Mouse (Mus musculus): ENCODE results near the gene Poc5. TPM values are rescaled to one million over a fixed set of nuclear protein-coding genes. Genes with fewer than 3 reads are reported as not detected.

The Poc5 gene
- 10.0 TPM in 2 replicates for polyA plus RNA-seq (2015; fragmentation: Nextera tagmentation; extraction: Ambion mirVana)

- no peaks in the 10 kb centered on the region for H3K27me3 ChIP-seq
- WGBS = under 1% methylated on average over 44 of the region's 44 CpGs
- peaks cover 9% of the 10 kb centered on the region for H3K4me1 ChIP-seq (replicated peaks)
- peaks cover 22% of the 10 kb centered on the region for H3K36me3 ChIP-seq
- H3K9ac ChIP-seq = peak within 1 kb of the TSS; percentile 85
- peak within 1 kb of the TSS; percentile 82 for H3K27ac ChIP-seq
- H3K4me2 ChIP-seq = peak within 1 kb of the TSS; percentile 78
- ATAC-seq (replicated peaks; ENCODE audit: insufficient number of reproducible peaks, insufficient read depth, low FRiP score, low read depth) = peak; percentile 100
- H3K9me3 ChIP-seq (replicated peaks) = no peaks in the 10 kb centered on the region
- H3K4me3 ChIP-seq = peak within 1 kb of the TSS; percentile 95
Observed at GRCm38 (mm10) chr13:96388042-96388888, at the start of gene Poc5. Gene Poc5, plus strand, starts transcription at chr13:96388294.

- Histone ChIP-seq H3K9ac (no peak overlapping the region), H3K4me2 (no peak overlapping the region), H3K36me3 (no peaks in the 10 kb centered on the region), H3K4me3 (no peak overlapping the region), H3K4me1 (replicated peaks) (no peaks in the 10 kb centered on the region), H3K27me3 (no peaks in the 10 kb centered on the region), H3K27ac (no peak overlapping the region), H3K9me3 (replicated peaks) (no peaks in the 10 kb centered on the region)
- WGBS = 53% methylated on average over 3 of the region's 3 CpGs
- no peak for ATAC-seq (replicated peaks; ENCODE audit: insufficient number of reproducible peaks, insufficient read depth, low FRiP score, low read depth)
Observed at GRCm38 (mm10) chr13:96341461-96341860, 46.6 kb upstream of the Poc5 start.

DNA sequence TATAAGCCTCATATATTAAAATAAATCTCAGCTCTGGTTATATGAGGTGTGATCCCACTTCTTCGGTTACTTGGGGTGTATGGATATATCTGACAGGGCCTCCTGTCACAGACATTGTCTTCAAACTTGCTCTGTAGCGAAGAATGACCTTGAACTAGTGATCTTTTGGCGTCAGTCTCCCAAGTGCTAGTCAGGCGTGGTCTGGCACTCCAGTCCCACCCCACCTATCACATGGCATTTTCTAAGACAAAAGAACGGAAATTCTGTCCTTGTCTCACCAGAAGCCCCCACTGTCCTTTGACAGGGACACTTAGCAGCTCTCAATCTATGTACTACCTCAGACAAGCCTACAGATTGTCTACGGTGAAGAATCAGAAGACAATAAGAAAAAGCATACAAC is 43.3 kb upstream of the Poc5 start:
- Histone ChIP-seq H3K36me3 (no peaks in the 10 kb centered on the region), H3K4me3 (no peak overlapping the region), H3K27ac (no peak overlapping the region), H3K4me1 (replicated peaks) (no peaks in the 10 kb centered on the region), H3K27me3 (no peaks in the 10 kb centered on the region), H3K9me3 (replicated peaks) (no peaks in the 10 kb centered on the region), H3K9ac (no peak overlapping the region), H3K4me2 (no peak overlapping the region)
- 63% methylated on average over 6 of the region's 6 CpGs for WGBS
- no peak for ATAC-seq (replicated peaks; ENCODE audit: insufficient number of reproducible peaks, insufficient read depth, low FRiP score, low read depth)

DNA sequence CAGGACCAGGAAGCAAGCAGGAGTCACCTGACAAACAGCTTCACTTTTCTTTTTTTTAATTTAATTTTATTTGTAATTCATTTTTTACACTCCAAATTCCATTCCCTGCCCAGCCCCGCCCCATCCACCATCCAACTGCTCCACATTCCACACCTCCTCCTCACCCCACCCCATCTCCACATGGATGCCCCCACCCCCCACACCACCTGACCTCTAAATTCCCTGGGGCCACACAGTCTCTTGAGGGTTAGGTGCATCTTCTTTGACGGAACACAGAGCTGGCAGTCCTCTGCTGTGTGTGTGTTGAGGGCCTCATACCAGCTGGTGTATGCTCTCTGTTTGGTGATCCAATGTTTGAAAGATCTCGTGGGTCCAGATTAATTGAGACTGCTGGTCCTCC is 41.5 kb upstream of the Poc5 start:
- no peaks in the 10 kb centered on the region for H3K9me3 ChIP-seq (replicated peaks)
- WGBS = 40% methylated on average over 3 of the region's 3 CpGs
- no peaks in the 10 kb centered on the region for H3K36me3 ChIP-seq
- H3K4me1 ChIP-seq (replicated peaks) = no peaks in the 10 kb centered on the region
- no peak overlapping the region for H3K4me3 ChIP-seq
- no peaks in the 10 kb centered on the region for H3K27me3 ChIP-seq
- H3K27ac ChIP-seq = no peak overlapping the region
- H3K9ac ChIP-seq = no peak overlapping the region
- H3K4me2 ChIP-seq = no peak overlapping the region
- ATAC-seq (replicated peaks; ENCODE audit: insufficient number of reproducible peaks, insufficient read depth, low FRiP score, low read depth) = no peak

GRCm38 (mm10) chr13:96350207-96350606 is 37.9 kb upstream of the Poc5 start:
- 88% methylated on average over 6 of the region's 6 CpGs for WGBS
- H3K9me3 ChIP-seq (replicated peaks) = no peaks in the 10 kb centered on the region
- no peaks in the 10 kb centered on the region for H3K27me3 ChIP-seq
- H3K4me1 ChIP-seq (replicated peaks) = no peaks in the 10 kb centered on the region
- H3K4me3 ChIP-seq = no peak overlapping the region
- no peak overlapping the region for H3K4me2 ChIP-seq
- no peak for ATAC-seq (replicated peaks; ENCODE audit: insufficient number of reproducible peaks, insufficient read depth, low FRiP score, low read depth)
- no peak overlapping the region for H3K27ac ChIP-seq
- H3K9ac ChIP-seq = no peak overlapping the region
- no peaks in the 10 kb centered on the region for H3K36me3 ChIP-seq

DNA sequence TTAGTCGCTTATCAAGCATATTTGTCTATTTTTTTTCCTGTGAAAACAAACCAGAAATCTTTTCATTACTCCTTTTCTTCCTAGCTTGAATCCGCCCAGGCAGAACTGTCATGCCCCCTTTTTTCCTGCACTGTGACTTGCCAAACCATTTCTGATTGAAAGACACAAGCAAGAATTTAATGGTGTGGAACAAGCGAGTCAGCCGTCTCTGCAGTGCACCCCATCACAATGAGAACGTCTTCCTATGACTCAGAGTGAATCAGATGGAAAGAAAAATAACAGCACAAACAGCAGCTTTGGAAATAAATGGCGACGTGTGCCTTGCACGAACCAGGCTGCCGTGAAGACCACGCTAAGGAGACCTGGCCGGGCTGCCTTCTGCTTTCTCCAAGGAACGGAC is 36.8 kb upstream of the Poc5 start:
- ATAC-seq (replicated peaks; ENCODE audit: insufficient number of reproducible peaks, insufficient read depth, low FRiP score, low read depth) = no peak
- no peaks in the 10 kb centered on the region for H3K27me3 ChIP-seq
- no peaks in the 10 kb centered on the region for H3K4me1 ChIP-seq (replicated peaks)
- no peak overlapping the region for H3K4me2 ChIP-seq
- no peaks in the 10 kb centered on the region for H3K36me3 ChIP-seq
- H3K27ac ChIP-seq = no peak overlapping the region
- WGBS = 69% methylated on average over 12 of the region's 12 CpGs
- no peaks in the 10 kb centered on the region for H3K9me3 ChIP-seq (replicated peaks)
- no peak overlapping the region for H3K9ac ChIP-seq
- no peak overlapping the region for H3K4me3 ChIP-seq

GRCm38 (mm10) chr13:96375519-96375918 is 12.6 kb upstream of the Poc5 start:
- Histone ChIP-seq H3K4me1 (replicated peaks) (no peaks in the 10 kb centered on the region), H3K27ac (no peak overlapping the region), H3K36me3 (no peaks in the 10 kb centered on the region), H3K27me3 (no peaks in the 10 kb centered on the region), H3K9me3 (replicated peaks) (no peaks in the 10 kb centered on the region), H3K4me2 (no peak overlapping the region), H3K4me3 (no peak overlapping the region), H3K9ac (no peak overlapping the region)
- no peak for ATAC-seq (replicated peaks; ENCODE audit: insufficient number of reproducible peaks, insufficient read depth, low FRiP score, low read depth)
- 2% methylated on average over 2 of the region's 2 CpGs for WGBS

GRCm38 (mm10) chr13:96376871-96377270 is 11.2 kb upstream of the Poc5 start:
- no peaks in the 10 kb centered on the region for H3K27me3 ChIP-seq
- H3K9me3 ChIP-seq (replicated peaks) = no peaks in the 10 kb centered on the region
- H3K36me3 ChIP-seq = no peaks in the 10 kb centered on the region
- no peak overlapping the region for H3K4me3 ChIP-seq
- H3K4me1 ChIP-seq (replicated peaks) = no peaks in the 10 kb centered on the region
- no peak for ATAC-seq (replicated peaks; ENCODE audit: insufficient number of reproducible peaks, insufficient read depth, low FRiP score, low read depth)
- 84% methylated on average over 18 of the region's 18 CpGs for WGBS
- H3K9ac ChIP-seq = no peak overlapping the region
- no peak overlapping the region for H3K27ac ChIP-seq
- H3K4me2 ChIP-seq = no peak overlapping the region

- Histone ChIP-seq H3K36me3 (no peaks in the 10 kb centered on the region), H3K4me2 (no peak overlapping the region)
- ATAC-seq (replicated peaks; ENCODE audit: insufficient number of reproducible peaks, insufficient read depth, low FRiP score, low read depth) = no peak
Observed at GRCm38 (mm10) chr13:96377883-96378282, 10.2 kb upstream of the Poc5 start.

DNA sequence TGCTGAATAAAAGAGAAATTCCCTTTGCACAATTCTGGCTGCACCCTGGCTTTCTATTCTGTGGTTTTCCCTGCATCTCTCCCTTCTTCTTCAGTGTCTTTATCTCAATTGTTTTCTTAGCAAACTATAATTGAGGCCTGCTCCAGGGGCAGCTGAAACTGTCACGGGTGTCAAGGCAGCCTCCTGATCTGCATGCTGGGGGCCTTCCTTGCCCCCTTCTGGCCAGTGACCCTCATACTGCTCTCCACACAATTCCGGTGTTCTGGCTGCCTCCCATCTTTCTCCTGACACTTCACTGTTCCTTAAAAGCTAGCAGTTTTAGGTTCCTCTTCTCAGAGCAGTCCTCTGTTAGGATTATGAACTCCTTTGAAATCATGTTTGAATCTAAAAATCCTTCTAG is 1.2 kb downstream of the Poc5 start:
- no peaks in the 10 kb centered on the region for H3K9me3 ChIP-seq (replicated peaks)
- peak overlapping the region; percentile 78 for H3K4me2 ChIP-seq
- peak overlapping the region; percentile 95 for H3K4me3 ChIP-seq
- H3K9ac ChIP-seq = peak overlapping the region; percentile 85
- H3K36me3 ChIP-seq = peaks cover 32% of the 10 kb centered on the region
- no peak overlapping the region for H3K27ac ChIP-seq
- H3K4me1 ChIP-seq (replicated peaks) = peaks cover 9% of the 10 kb centered on the region
- ATAC-seq (replicated peaks; ENCODE audit: insufficient number of reproducible peaks, insufficient read depth, low FRiP score, low read depth) = no peak
- WGBS = 8% methylated on average over 2 of the region's 2 CpGs
- no peaks in the 10 kb centered on the region for H3K27me3 ChIP-seq

More at GRCm38 (mm10) chr13:96377883-96378282, 10.2 kb upstream of the Poc5 start:
- Histone ChIP-seq H3K27ac (no peak overlapping the region), H3K4me1 (replicated peaks) (no peaks in the 10 kb centered on the region), H3K4me3 (no peak overlapping the region), H3K9ac (no peak overlapping the region), H3K27me3 (no peaks in the 10 kb centered on the region), H3K9me3 (replicated peaks) (no peaks in the 10 kb centered on the region)
- 56% methylated on average over 4 of the region's 4 CpGs for WGBS

DNA sequence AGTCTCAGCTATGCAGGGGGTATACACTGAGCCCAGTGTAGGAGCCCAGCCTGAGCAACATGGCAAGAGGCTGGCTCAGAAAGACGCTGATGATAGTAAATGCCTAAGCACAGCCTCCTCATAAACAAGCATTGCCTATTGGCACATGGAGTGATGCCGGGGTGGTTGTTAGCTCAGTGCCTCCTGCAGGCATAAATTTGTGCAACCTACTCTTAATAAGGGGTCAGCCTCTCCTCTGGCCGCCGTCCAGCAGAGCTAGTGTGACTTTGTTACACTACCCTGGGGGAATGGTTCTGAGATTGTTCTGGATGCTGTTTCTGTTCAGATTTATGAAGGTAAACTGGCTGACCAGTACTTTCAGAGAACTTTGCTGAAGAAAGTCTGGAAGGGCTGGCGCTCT is 13.2 kb downstream of the Poc5 start:
- no peak overlapping the region for H3K4me2 ChIP-seq
- H3K36me3 ChIP-seq = peaks cover 86% of the 10 kb centered on the region
- ATAC-seq (replicated peaks; ENCODE audit: insufficient number of reproducible peaks, insufficient read depth, low FRiP score, low read depth) = no peak
- no peaks in the 10 kb centered on the region for H3K9me3 ChIP-seq (replicated peaks)
- H3K4me3 ChIP-seq = no peak overlapping the region
- no peak overlapping the region for H3K9ac ChIP-seq
- WGBS = 93% methylated on average over 5 of the region's 5 CpGs
- no peak overlapping the region for H3K27ac ChIP-seq
- H3K4me1 ChIP-seq (replicated peaks) = no peaks in the 10 kb centered on the region
- H3K27me3 ChIP-seq = no peaks in the 10 kb centered on the region

DNA sequence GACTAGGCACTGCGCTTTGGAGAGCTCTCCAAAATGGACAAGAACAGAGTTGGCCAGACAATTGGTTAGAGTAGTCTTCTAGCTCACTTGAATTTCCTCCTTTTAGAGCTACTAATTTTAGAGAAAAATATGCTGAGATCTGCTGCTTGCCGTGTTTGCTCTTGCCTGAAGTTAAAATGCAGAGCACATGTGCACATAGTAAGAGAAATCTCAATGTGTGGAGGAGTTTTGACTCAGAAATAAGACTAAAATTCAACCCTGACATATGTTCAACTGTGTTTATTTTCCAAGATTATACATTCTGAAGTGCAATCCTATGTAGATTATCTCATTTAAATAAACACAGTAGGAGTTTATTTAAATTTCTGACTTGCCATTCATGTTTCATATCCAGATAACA is 17.4 kb downstream of the Poc5 start:
- Histone ChIP-seq H3K4me1 (replicated peaks) (no peaks in the 10 kb centered on the region), H3K36me3 (peaks cover 66% of the 10 kb centered on the region), H3K27me3 (no peaks in the 10 kb centered on the region), H3K4me2 (no peak overlapping the region), H3K9ac (no peak overlapping the region), H3K27ac (no peak overlapping the region), H3K4me3 (no peak overlapping the region), H3K9me3 (replicated peaks) (no peaks in the 10 kb centered on the region)
- ATAC-seq (replicated peaks; ENCODE audit: insufficient number of reproducible peaks, insufficient read depth, low FRiP score, low read depth) = no peak
- 83% methylated on average over 2 of the region's 2 CpGs for WGBS

Measured in heart, embryonic 15.5 days (tissue).